Mouse (Mus musculus): ENCODE measurements around the gene Oxld1.
"Not testable (repeated sequence)": the region's sequence is repeated elsewhere in the genome, so short reads cannot be mapped to it uniquely, and the experiment has no call there.

The Oxld1 gene

GRCm38 (mm10) chr11:120423569-120424295 is 34.1 kb downstream of the Oxld1 start:
- DNase-seq (ENCODE audit: low spot score in 2 of 2), result peak; percentile 31 to 46

DNA sequence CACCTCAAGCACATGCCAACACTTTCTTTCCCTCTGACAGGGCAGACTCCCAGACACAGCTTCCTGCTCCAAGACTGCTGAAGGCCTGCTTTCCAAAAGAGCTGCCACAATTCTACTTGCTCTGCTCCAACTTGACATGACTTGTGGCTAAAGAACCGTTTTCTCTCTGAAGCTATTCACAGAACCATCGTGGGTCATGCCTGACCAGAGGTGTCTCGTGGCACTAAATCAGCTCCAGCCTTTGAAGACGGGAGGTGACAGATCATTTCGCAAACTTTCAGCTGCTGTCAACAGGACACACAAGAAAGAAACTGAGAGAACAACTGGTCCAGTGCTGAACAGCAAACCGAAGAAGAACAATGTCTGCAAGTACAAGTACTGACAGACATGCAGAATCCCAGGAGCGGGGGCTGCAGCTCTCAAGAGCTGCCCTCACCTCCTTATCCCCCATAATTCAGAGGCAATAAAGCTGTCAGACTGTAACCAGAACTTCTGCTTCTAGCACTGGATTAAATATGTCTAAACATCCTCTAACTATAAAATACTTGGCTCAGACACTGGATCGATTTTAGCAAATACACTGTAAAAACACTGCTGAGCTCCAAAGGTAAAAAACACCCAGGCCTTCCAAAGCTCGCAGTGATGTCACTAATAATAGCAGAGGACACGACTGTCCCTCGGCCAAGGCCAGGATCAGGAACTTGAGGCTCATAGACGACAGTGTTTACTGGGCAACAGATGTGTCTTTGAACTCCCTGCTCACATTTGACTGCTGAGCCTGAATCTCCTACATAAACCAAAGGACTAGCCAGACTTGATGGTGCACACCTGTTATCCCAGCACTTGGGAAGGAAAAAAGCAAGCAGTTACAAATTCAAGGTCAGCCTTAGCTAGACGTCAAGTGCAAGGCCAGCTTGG is 35.0 kb downstream of the Oxld1 start:
- no peak for DNase-seq (ENCODE audit: low spot score in 2 of 2)

DNA sequence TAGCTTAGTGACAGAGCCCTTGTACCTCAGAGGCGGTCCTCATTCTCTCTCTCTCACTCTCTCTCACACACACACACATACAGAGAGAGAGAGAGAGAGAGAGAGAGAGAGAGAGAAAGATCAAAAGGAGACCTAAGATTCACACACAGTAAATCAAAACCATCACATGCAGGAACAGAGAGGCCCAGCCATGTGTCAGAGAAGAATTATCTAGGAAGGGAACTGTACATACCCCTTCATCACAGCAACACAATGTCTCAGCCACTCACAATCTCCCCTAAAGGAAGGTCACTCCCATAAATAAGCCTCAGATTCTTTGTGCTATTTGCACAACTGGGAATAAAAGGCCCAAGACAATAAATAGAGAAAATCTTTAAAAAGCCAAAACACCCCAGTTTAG is 39.3 kb downstream of the Oxld1 start:
- no peak for DNase-seq (ENCODE audit: low spot score in 2 of 2)

- DNase-seq (ENCODE audit: low spot score in 2 of 2), result no peak
Measured at GRCm38 (mm10) chr11:120417852-120418251, 40.0 kb downstream of the Oxld1 start.

DNA sequence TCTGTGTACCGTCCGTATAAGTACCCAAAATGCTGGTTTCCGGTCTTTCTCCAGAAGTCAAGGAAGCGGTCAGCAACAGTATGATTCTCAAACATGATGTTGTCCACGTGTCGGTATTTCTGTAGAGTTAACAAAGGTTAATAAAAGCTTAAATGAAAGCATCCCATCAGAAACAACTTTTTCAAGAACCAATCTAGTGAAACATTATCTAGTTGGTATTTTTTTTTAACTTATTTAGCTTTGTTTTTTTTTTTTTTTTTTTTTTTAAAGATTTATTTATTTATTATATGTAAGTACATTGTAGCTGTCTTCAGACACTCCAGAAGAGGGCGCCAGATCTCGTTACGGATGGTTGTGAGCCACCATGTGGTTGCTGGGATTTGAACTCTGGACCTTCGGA is 44.2 kb downstream of the Oxld1 start:
- DNase-seq (ENCODE audit: low spot score in 2 of 2), result not testable (repeated sequence)
